ENCODE assay signal across 9 mouse cellular contexts in the genomic region with DNA sequence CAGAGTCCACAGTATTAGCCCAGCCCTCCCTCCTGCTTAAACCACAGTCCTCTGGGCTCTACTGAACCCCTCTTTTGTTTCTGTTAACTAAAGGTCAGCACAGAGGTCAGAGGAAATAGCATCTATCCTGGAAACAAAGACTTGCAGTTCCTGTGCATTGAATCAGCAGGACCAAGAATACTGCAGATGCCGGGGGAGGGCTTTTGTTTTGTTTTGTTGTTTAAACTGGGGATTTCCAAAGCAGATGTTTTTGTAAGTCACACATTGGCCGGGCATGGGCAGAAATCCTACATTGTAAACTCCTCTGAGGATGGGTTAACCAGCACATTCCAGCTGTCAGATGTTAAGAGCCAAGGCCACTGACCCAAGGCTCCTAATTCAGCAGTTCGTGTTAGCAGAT.
DNase-seq lines count a peak whose midpoint lies in the region; ATAC-seq and TF ChIP-seq lines count a peak whose summit lies in the region.
"Had no signal": no experiment of that assay in that cellular context is flagged by ENCODE, and none has a peak within 500 bp of the region (broad histone marks: within the 10 kb centered on the region; RNA-seq: fewer than 3 reads in every experiment).

No protein-coding gene starts in this region.

- WGBS in hindbrain, embryonic 10.5 days: 4% methylated on average over 3 of the region's 3 CpGs
- 18% methylated on average over 3 of the region's 3 CpGs for WGBS in hindbrain, postnatal 0 days
- 34% methylated on average over 3 of the region's 3 CpGs for WGBS in heart, postnatal 0 days
- 24% methylated on average over 3 of the region's 3 CpGs for WGBS in lung, postnatal 0 days

- peak; percentile 39 for DNase-seq in hindbrain, embryonic 10.5 days (ENCODE audit: low spot score)
- DNase-seq in hindbrain, postnatal 0 days (ENCODE audit: low spot score): no peak
- DNase-seq in NIH3T3 (ENCODE audit: low read depth): peak; percentile 76
- peak; percentile 64 for DNase-seq in heart, postnatal 0 days (ENCODE audit: low spot score)
- peak; percentile 78 for DNase-seq in lung, postnatal 0 days (ENCODE audit: low spot score)
- DNase-seq in cerebellum, adult 11-12 months: no peak
- DNase-seq in spleen, postnatal 10 days (ENCODE audit: low spot score in 2 of 2): no peak

- no peaks in the 10 kb centered on the region for H3K27me3 ChIP-seq in hindbrain, embryonic 10.5 days (ENCODE audit: insufficient read depth, poor library complexity, severe bottlenecking)
- H3K27me3 ChIP-seq in hindbrain, postnatal 0 days (ENCODE audit: insufficient read depth, low read length): no peaks in the 10 kb centered on the region
- no peaks in the 10 kb centered on the region for H3K27me3 ChIP-seq in heart, postnatal 0 days (ENCODE audit: control insufficient read depth, insufficient read depth, low read length)
- no peaks in the 10 kb centered on the region for H3K27me3 ChIP-seq in lung, postnatal 0 days (replicated peaks; ENCODE audit: insufficient read depth, low read length)
- H3K27me3 ChIP-seq: embryonic facial prominence, embryonic 15.5 days had no signal

- TF ChIP-seq CTCF in hindbrain, postnatal 0 days (IDR thresholded peaks at IDR 0.05; ENCODE audit: low read depth): no peak
- no peak for TF ChIP-seq CTCF in heart, postnatal 0 days (IDR thresholded peaks at IDR 0.05; ENCODE audit: low read depth)
- TF ChIP-seq CTCF in lung, postnatal 0 days (IDR thresholded peaks at IDR 0.05): no peak

- peak overlapping the region; percentile 54; the same call in 1 of the 2 replicates for H3K27ac ChIP-seq in hindbrain, embryonic 10.5 days
- no peak overlapping the region for H3K27ac ChIP-seq in hindbrain, postnatal 0 days
- peak overlapping the region; percentile 41; the same call in 1 of the 2 replicates for H3K27ac ChIP-seq in heart, postnatal 0 days (ENCODE audit: low read depth)
- H3K27ac ChIP-seq in lung, postnatal 0 days (ENCODE audit: low read length): no peak overlapping the region
- H3K27ac ChIP-seq: embryonic facial prominence, embryonic 15.5 days had no signal

- H3K4me3 ChIP-seq in hindbrain, embryonic 10.5 days: no peak overlapping the region
- no peak overlapping the region for H3K4me3 ChIP-seq in hindbrain, postnatal 0 days (ENCODE audit: low read length)
- no peak overlapping the region for H3K4me3 ChIP-seq in heart, postnatal 0 days (ENCODE audit: low read depth, low read length)
- H3K4me3 ChIP-seq in lung, postnatal 0 days (ENCODE audit: low read depth, low read length): no peak overlapping the region
- H3K4me3 ChIP-seq: embryonic facial prominence, embryonic 15.5 days had no signal

- no peak overlapping the region for H3K9ac ChIP-seq in hindbrain, postnatal 0 days (replicated peaks; ENCODE audit: low read length)
- no peak overlapping the region for H3K9ac ChIP-seq in heart, postnatal 0 days (replicated peaks; ENCODE audit: low read depth, low read length)
- no peak overlapping the region for H3K9ac ChIP-seq in lung, postnatal 0 days (replicated peaks; ENCODE audit: low read depth)
- H3K9ac ChIP-seq: embryonic facial prominence, embryonic 15.5 days had no signal

- ATAC-seq in hindbrain, postnatal 0 days: no peak
- no peak for ATAC-seq in heart, postnatal 0 days (ENCODE audit: insufficient read depth, low read depth)
- peak; percentile 55 for ATAC-seq in lung, postnatal 0 days
- no peak for ATAC-seq in megakaryocyte progenitor cell, adult 5-6 weeks (replicated peaks; ENCODE audit: poor library complexity)

- TF ChIP-seq EP300 in heart, postnatal 0 days (IDR thresholded peaks at IDR 0.05; ENCODE audit: low read depth): peak; percentile 46; the same call in 1 of the 2 replicates
- TF ChIP-seq EP300 in lung, postnatal 0 days (IDR thresholded peaks at IDR 0.05): peak; percentile 58

- peaks cover 36% of the 10 kb centered on the region for H3K4me1 ChIP-seq in hindbrain, embryonic 10.5 days (replicated peaks)
- H3K4me1 ChIP-seq in hindbrain, postnatal 0 days (ENCODE audit: insufficient read depth, low read length): 0 out of 2 replicates have a peak, but pooled peaks cover 3% of the 10 kb centered on the region
- no peaks in the 10 kb centered on the region for H3K4me1 ChIP-seq in heart, postnatal 0 days (ENCODE audit: control insufficient read depth, insufficient read depth)
- peaks cover 10% of the 10 kb centered on the region for H3K4me1 ChIP-seq in lung, postnatal 0 days (ENCODE audit: insufficient read depth, low read depth, low read length)

- no peak overlapping the region for H3K4me2 ChIP-seq in hindbrain, postnatal 0 days (ENCODE audit: low read depth, low read length)
- H3K4me2 ChIP-seq in heart, postnatal 0 days (ENCODE audit: low read depth, low read length): no peak overlapping the region
- no peak overlapping the region for H3K4me2 ChIP-seq in lung, postnatal 0 days (replicated peaks; ENCODE audit: low read depth, low read length)
- H3K4me2 ChIP-seq: embryonic facial prominence, embryonic 15.5 days had no signal

- no peaks in the 10 kb centered on the region for H3K9me3 ChIP-seq in hindbrain, embryonic 10.5 days
- H3K9me3 ChIP-seq in hindbrain, postnatal 0 days (ENCODE audit: low read length): no peaks in the 10 kb centered on the region
- no peaks in the 10 kb centered on the region for H3K9me3 ChIP-seq in heart, postnatal 0 days (replicated peaks; ENCODE audit: control insufficient read depth, low read length)
- H3K9me3 ChIP-seq in lung, postnatal 0 days (ENCODE audit: low read length): no peaks in the 10 kb centered on the region
- H3K9me3 ChIP-seq: embryonic facial prominence, embryonic 15.5 days had no signal

- no peaks in the 10 kb centered on the region for H3K36me3 ChIP-seq in hindbrain, embryonic 10.5 days
- no peaks in the 10 kb centered on the region for H3K36me3 ChIP-seq in hindbrain, postnatal 0 days (ENCODE audit: insufficient read depth, low read length)
- no peaks in the 10 kb centered on the region for H3K36me3 ChIP-seq in heart, postnatal 0 days (replicated peaks; ENCODE audit: control insufficient read depth, insufficient read depth, low read length)
- H3K36me3 ChIP-seq in lung, postnatal 0 days (ENCODE audit: insufficient read depth, low read length): no peaks in the 10 kb centered on the region
- H3K36me3 ChIP-seq: embryonic facial prominence, embryonic 15.5 days had no signal

Comparison
In these comparisons a context has a peak if more than half of its experiments do, and no peak if none do; other contexts are left out.
1. DNase-seq: peak in hindbrain, embryonic 10.5 days (single experiment), NIH3T3 (single experiment), heart, postnatal 0 days (single experiment) and lung, postnatal 0 days (single experiment); none in hindbrain, postnatal 0 days (single experiment), cerebellum, adult 11-12 months (single experiment) and spleen, postnatal 10 days (0 of 2).
2. H3K27ac ChIP-seq: peak in hindbrain, embryonic 10.5 days (single experiment) and heart, postnatal 0 days (single experiment); none in hindbrain, postnatal 0 days (single experiment) and lung, postnatal 0 days (single experiment).